Mouse (Mus musculus) urinary bladder, postnatal 0 days (tissue): Measurements from ENCODE around the gene Fastkd2. TPM values are rescaled to one million over a fixed set of nuclear protein-coding genes. Genes with fewer than 3 reads are reported as not detected.

Experiments
- polyA plus RNA-seq: library from polyadenylated mRNA; unstranded; fragments of >200 nt; fragmentation: Nextera tagmentation; extraction: Ambion mirVana; gene quantifications from 2 replicates; pipeline ENCODE4 v1.2.1, GENCODE M21; 2015

Fastkd2 gene
- 29.0 and 33.0 TPM in 2 replicates for polyA plus RNA-seq

DNA sequence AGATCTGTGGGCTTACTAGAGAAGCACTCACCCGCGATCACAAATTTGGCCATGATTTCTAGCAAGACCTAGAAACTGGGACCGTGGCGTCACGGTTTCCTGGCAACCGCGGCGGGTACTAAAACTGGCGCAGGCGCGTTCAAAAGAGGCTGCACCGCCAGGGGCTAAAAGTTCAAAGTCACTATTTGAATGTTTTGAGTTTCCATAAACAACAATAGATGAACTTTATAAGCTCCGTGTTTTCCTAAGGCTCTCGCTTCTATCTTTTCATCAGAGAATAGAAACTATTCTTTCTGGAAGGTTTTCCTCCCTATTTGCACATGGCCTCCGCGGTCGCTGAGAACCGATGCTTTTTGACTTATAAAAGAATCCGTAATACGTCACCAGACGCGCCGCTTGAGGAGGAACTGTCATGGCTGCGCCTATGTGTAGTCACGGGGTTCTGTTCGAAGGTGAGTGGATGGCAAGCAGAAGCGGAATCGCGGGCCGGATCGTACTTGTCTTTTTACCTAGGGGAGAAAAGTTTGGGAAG, at the start of gene Fastkd2, which contains the start of gene Mdh1b:
TSS of gene Fastkd2 (plus strand) at position 375 of the 532 bp plus-strand sequence.
TSS of gene Mdh1b (minus strand) at position 79 of the 532 bp plus-strand sequence.

DNA sequence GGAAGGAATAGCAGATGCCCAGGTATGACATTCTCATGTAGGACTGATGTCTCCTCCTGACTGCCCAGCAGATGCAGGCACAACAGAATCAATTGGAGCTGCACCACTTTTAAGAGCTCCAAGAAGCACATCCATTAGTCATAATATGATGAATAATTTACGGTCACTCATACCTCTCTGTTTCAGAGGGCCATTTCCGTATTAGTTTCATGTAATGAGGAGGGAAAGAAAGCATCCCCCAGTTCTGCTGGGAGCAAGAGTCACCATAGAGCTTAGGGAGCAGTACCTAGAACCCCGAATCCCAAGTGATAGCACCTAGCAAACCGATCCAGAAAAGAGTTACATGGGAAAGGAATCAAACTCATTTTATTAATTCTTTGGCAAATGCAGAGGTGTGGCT, 43.6 kb upstream of the Fastkd2 start, which contains the start of gene Dytn:
TSS of gene Dytn (minus strand) at position 101 of the 400 bp plus-strand sequence.

GRCm38 (mm10) chr1:63769167-63769566, 38.8 kb downstream of the Fastkd2 start, which contains the start of gene 4933402D24Rik:
Gene 4933402D24Rik, minus strand, starts transcription at chr1:63769267.

Other genes with a start within 250 kb of the Fastkd2 start
- gene Gm39653, start 114.6 kb upstream of the Fastkd2 start, polyA plus RNA-seq: not detected in 2 replicates
- not detected in 2 replicates for gene Dytn, start 43.7 kb upstream of the Fastkd2 start, polyA plus RNA-seq
- not detected in 2 replicates for gene Mdh1b, start 296 bp upstream of the Fastkd2 start, polyA plus RNA-seq
- 0.08 TPM in 1 of 2 replicates, not detected in the other for gene 4933402D24Rik, start 38.7 kb downstream of the Fastkd2 start, polyA plus RNA-seq